Comparison of ENCODE assay signal across 21 mouse cellular contexts in the genomic region with DNA sequence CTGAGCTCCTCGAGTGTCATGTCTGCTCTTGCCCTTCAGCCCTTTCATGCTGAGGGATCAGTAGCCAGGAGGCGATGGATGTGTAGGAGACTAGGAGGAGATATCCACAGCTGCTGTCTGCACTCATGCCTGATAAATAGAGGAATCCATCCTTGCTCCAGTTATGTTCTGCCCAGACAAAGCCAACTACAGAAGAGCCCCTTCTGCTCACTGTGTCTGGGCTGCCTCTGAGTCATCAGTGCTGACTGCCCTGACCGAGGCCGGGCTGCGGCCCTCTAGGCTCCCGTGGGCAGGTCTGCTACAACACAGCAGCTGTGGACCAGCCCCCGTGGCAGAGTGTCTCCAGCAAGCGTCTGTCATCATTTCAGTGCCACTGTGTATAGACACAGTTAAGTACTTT. TPM values are rescaled to one million over a fixed set of nuclear protein-coding genes. Genes with fewer than 3 reads are reported as not detected.
DNase-seq lines count a peak whose midpoint lies in the region; ATAC-seq and TF ChIP-seq lines count a peak whose summit lies in the region.
"Had no signal": no experiment of that assay in that cellular context is flagged by ENCODE, and none has a peak within 500 bp of the region (broad histone marks: within the 10 kb centered on the region; RNA-seq: fewer than 3 reads in every experiment).

No protein-coding gene starts in this region.

- H3K4me3 ChIP-seq in hindbrain, embryonic 10.5 days = no peak overlapping the region
- no peak overlapping the region for H3K4me3 ChIP-seq in hindbrain, embryonic 16.5 days (ENCODE audit: low read length)
- H3K4me3 ChIP-seq in stomach, postnatal 0 days (ENCODE audit: low read depth, low read length) = no peak overlapping the region
- H3K4me3 ChIP-seq: heart, embryonic 13.5 days; midbrain, embryonic 15.5 days had no signal

- H3K36me3 ChIP-seq in hindbrain, embryonic 10.5 days = no peaks in the 10 kb centered on the region
- H3K36me3 ChIP-seq in hindbrain, embryonic 16.5 days (ENCODE audit: control insufficient read depth, insufficient read depth, low read length) = no peaks in the 10 kb centered on the region
- H3K36me3 ChIP-seq in stomach, postnatal 0 days (ENCODE audit: control insufficient read depth, insufficient read depth, low read length) = no peaks in the 10 kb centered on the region
- H3K36me3 ChIP-seq: heart, embryonic 13.5 days; midbrain, embryonic 15.5 days had no signal

- H3K4me1 ChIP-seq in hindbrain, embryonic 10.5 days (replicated peaks) = peaks cover 32% of the 10 kb centered on the region
- H3K4me1 ChIP-seq in hindbrain, embryonic 16.5 days (ENCODE audit: control insufficient read depth, insufficient read depth, low read depth, low read length) = peaks cover 11% of the 10 kb centered on the region
- peaks cover 2% of the 10 kb centered on the region; the same call in 1 of the 2 replicates for H3K4me1 ChIP-seq in stomach, postnatal 0 days (replicated peaks; ENCODE audit: control insufficient read depth, insufficient read depth)

- no peak overlapping the region for H3K4me2 ChIP-seq in hindbrain, embryonic 16.5 days (ENCODE audit: low read length)
- H3K4me2 ChIP-seq in stomach, postnatal 0 days (replicated peaks; ENCODE audit: low read depth) = no peak overlapping the region
- H3K4me2 ChIP-seq: heart, embryonic 13.5 days; midbrain, embryonic 15.5 days had no signal

- H3K27me3 ChIP-seq in hindbrain, embryonic 10.5 days (ENCODE audit: insufficient read depth, poor library complexity, severe bottlenecking) = no peaks in the 10 kb centered on the region
- no peaks in the 10 kb centered on the region for H3K27me3 ChIP-seq in hindbrain, embryonic 16.5 days (replicated peaks; ENCODE audit: control insufficient read depth, insufficient read depth, low read length)
- no peaks in the 10 kb centered on the region for H3K27me3 ChIP-seq in stomach, postnatal 0 days (ENCODE audit: control insufficient read depth, insufficient read depth, low read length)
- H3K27me3 ChIP-seq: heart, embryonic 13.5 days; midbrain, embryonic 15.5 days had no signal

- no peaks in the 10 kb centered on the region for H3K9me3 ChIP-seq in hindbrain, embryonic 10.5 days
- no peaks in the 10 kb centered on the region for H3K9me3 ChIP-seq in hindbrain, embryonic 16.5 days (ENCODE audit: control insufficient read depth, low read length)
- H3K9me3 ChIP-seq in stomach, postnatal 0 days (ENCODE audit: control insufficient read depth, low read length) = no peaks in the 10 kb centered on the region
- H3K9me3 ChIP-seq: G1E; heart, embryonic 13.5 days; midbrain, embryonic 15.5 days had no signal

- H3K9ac ChIP-seq in hindbrain, embryonic 16.5 days (ENCODE audit: low read depth, low read length) = no peak overlapping the region
- no peak overlapping the region for H3K9ac ChIP-seq in stomach, postnatal 0 days (ENCODE audit: low read length)
- H3K9ac ChIP-seq: heart, embryonic 13.5 days; midbrain, embryonic 15.5 days had no signal

- peak overlapping the region; percentile 23; the same call in 1 of the 2 replicates for H3K27ac ChIP-seq in hindbrain, embryonic 10.5 days
- H3K27ac ChIP-seq in hindbrain, embryonic 16.5 days (ENCODE audit: low read depth, low read length) = no peak overlapping the region
- H3K27ac ChIP-seq in stomach, postnatal 0 days (replicated peaks) = no peak overlapping the region
- H3K27ac ChIP-seq: heart, embryonic 13.5 days; macrophage; midbrain, embryonic 15.5 days had no signal

- DNase-seq in adrenal gland, postnatal 36 days = peak; percentile 45 to 46
- DNase-seq in adrenal gland, postnatal 10 days = no peak
- no peak for DNase-seq in hindbrain, embryonic 10.5 days (ENCODE audit: low spot score)
- DNase-seq in right cerebral cortex, adult 18-20 months = peak; percentile 37
- no peak for DNase-seq in right cerebral cortex, postnatal 36 days (ENCODE audit: low spot score in 2 of 2)
- DNase-seq in stomach, postnatal 0 days (ENCODE audit: low spot score) = no peak
- no peak for DNase-seq in urinary bladder, postnatal 36 days (ENCODE audit: low spot score in 2 of 2)
- DNase-seq: cerebellum, adult 8-10 months; gastrocnemius, postnatal 36 days; kidney, adult 11 months; kidney, postnatal 25 days; liver; lung, adult 2 months; right cerebral cortex, postnatal 4 days had no signal

- TF ChIP-seq EP300 in stomach, postnatal 0 days (optimal IDR thresholded peaks at IDR 0.05) = no peak

- WGBS in hindbrain, embryonic 10.5 days = 76% methylated on average over 8 of the region's 8 CpGs
- WGBS in hindbrain, embryonic 16.5 days = 50% methylated on average over 8 of the region's 8 CpGs
- WGBS in stomach, postnatal 0 days = 57% methylated on average over 8 of the region's 8 CpGs

- no peak for ATAC-seq in hindbrain, embryonic 16.5 days
- ATAC-seq in stomach, postnatal 0 days (ENCODE audit: low FRiP score, low TSS enrichment) = 0 out of 2 replicates have a peak, but pooled peaks have one; percentile 45
- ATAC-seq: forebrain, embryonic 16.5 days; midbrain, embryonic 15.5 days had no signal

- TF ChIP-seq CTCF in stomach, postnatal 0 days (IDR thresholded peaks at IDR 0.05; ENCODE audit: low read depth) = no peak

RNA-seq across cellular contexts. Expression of a gene that starts 30.8 kb away (rescaled TPM):
- 1 to 10 TPM; 5.3 to 9.2 TPM for total RNA-seq in adrenal gland, postnatal 36 days (2021)
- total RNA-seq in adrenal gland, postnatal 10 days (2021) = 1 to 10 TPM; 5.2 to 5.9 TPM
- polyA plus RNA-seq in hindbrain, embryonic 10.5 days (2016; fragmentation: Nextera tagmentation; extraction: Ambion mirVana) = 2.3 and 2.4 TPM in 2 replicates
- 7.2 and 7.4 TPM in 2 replicates for polyA plus RNA-seq in hindbrain, embryonic 16.5 days (2015; fragmentation: Nextera tagmentation; extraction: Ambion mirVana)
- 0.51 and 0.62 TPM in 2 replicates for polyA plus RNA-seq in stomach, postnatal 0 days (2015; fragmentation: Nextera tagmentation; extraction: Ambion mirVana)
- total RNA-seq: hematopoietic stem cell, adult 5-6 weeks had no signal
- polyA plus RNA-seq: G1E had no signal

Comparison
In these comparisons a context has a peak if more than half of its experiments do, and no peak if none do; other contexts are left out.
1. DNase-seq: peak in adrenal gland, postnatal 36 days (2 of 2) and right cerebral cortex, adult 18-20 months (single experiment); none in adrenal gland, postnatal 10 days (single experiment), hindbrain, embryonic 10.5 days (single experiment), right cerebral cortex, postnatal 36 days (0 of 2), stomach, postnatal 0 days (single experiment) and urinary bladder, postnatal 36 days (0 of 2).